Mouse (Mus musculus) stomach, postnatal 0 days (tissue): ENCODE data around the gene Pld4.

Source experiments
- CTCF ChIP-seq: IDR thresholded peaks from 2 replicates; pipeline ENCODE4 v1.5.1; 2016; ENCODE audit warnings: antibody characterized with exemption, low read depth, mild to moderate bottlenecking, moderate library complexity
- EP300 ChIP-seq: optimal IDR thresholded peaks from 2 replicates; pipeline ENCODE3; 2016; ENCODE audit warnings: antibody characterized with exemption

- TF ChIP-seq EP300: no peak
- TF ChIP-seq CTCF: no peak
Observed at GRCm38 (mm10) chr12:112801864-112802846, 41.7 kb downstream of the Pld4 start, which contains the start of gene Ahnak2.
